Mouse (Mus musculus) cortical plate, adult 2 months (tissue): ENCODE measurements around the gene Mmp11.

Experiments
- CTCF ChIP-seq: fragments of 200-500 bp; IDR thresholded peaks from 2 replicates; pipeline ENCODE4 v1.5.1; 2011; ENCODE audit warnings: mild to moderate bottlenecking, control low read depth, low read length; ENCODE audit not compliant: insufficient read depth; ENCODE audit errors: extremely low read depth
- POLR2A ChIP-seq: fragments of 200-500 bp; IDR thresholded peaks from 2 replicates; pipeline ENCODE4 v1.6.1; 2011; ENCODE audit warnings: mild to moderate bottlenecking, low read length, control low read depth; ENCODE audit not compliant: insufficient read depth; ENCODE audit errors: extremely low read depth

- TF ChIP-seq CTCF (no peak), POLR2A (no peak)
These were observed 20.7 kb downstream of the Mmp11 start for GRCm38 (mm10) chr10:75915557-75915956.
